Mouse (Mus musculus): ENCODE data around the gene Gm11444. TPM values are rescaled to one million over a fixed set of nuclear protein-coding genes. Genes with fewer than 3 reads are reported as not detected.
A peak's percentile ranks its signal among the peaks of the same experiment; 100 is the strongest.

Gene Gm11444
- polyA plus RNA-seq, 1 experiment = not detected

- 81% methylated on average over 9 of the region's 9 CpGs for WGBS
- no peak overlapping the region for H3K4me3 ChIP-seq (ENCODE audit: insufficient read depth, low read depth, low read length)
- 0 out of 2 replicates have a peak, but pooled peaks cover 9% of the 10 kb centered on the region for H3K4me1 ChIP-seq (ENCODE audit: control insufficient read depth, insufficient read depth, low read length)
- TF ChIP-seq POLR2A (IDR thresholded peaks at IDR 0.05; ENCODE audit: insufficient read depth, low read depth, low read length) (no peak), CTCF (IDR thresholded peaks at IDR 0.05; ENCODE audit: insufficient read depth, low read depth, low read length) (no peak)
- no peak overlapping the region for H3K27ac ChIP-seq (ENCODE audit: insufficient read depth, low read depth, low read length)
Measured at GRCm38 (mm10) chr11:85827342-85827741, 22.8 kb downstream of the Gm11444 start.

DNA sequence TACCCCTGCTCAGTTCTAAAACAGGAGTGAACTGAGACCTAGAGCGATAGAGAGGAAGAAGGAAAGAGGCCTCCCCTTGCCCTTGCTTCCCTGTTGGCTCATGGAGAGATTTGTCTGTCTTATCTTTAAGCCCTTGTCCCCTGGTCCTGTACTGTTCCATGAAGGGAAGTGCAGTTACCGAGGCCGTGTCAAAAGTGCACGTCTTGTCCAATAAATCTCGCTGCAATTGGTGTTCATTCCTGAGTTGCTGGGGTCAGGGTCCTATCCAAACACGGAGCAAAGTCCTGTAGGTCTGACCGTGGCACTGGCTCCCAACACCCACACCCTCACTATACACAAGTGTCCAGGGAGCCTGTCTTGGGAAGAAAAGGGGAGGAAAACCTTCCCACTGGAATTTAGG, 24.3 kb downstream of the Gm11444 start:
- 94% methylated on average over 7 of the region's 7 CpGs for WGBS
- Histone ChIP-seq H3K4me3 (ENCODE audit: insufficient read depth, low read depth, low read length) (no peak overlapping the region), H3K27ac (ENCODE audit: insufficient read depth, low read depth, low read length) (no peak overlapping the region), H3K4me1 (ENCODE audit: control insufficient read depth, insufficient read depth, low read length) (0 out of 2 replicates have a peak, but pooled peaks cover 6% of the 10 kb centered on the region)
- TF ChIP-seq POLR2A (IDR thresholded peaks at IDR 0.05; ENCODE audit: insufficient read depth, low read depth, low read length) (no peak), CTCF (IDR thresholded peaks at IDR 0.05; ENCODE audit: insufficient read depth, low read depth, low read length) (no peak)

- Histone ChIP-seq H3K4me3 (ENCODE audit: insufficient read depth, low read depth, low read length) (no peak overlapping the region), H3K4me1 (ENCODE audit: control insufficient read depth, insufficient read depth, low read length) (0 out of 2 replicates have a peak, but pooled peaks cover 4% of the 10 kb centered on the region), H3K27ac (ENCODE audit: insufficient read depth, low read depth, low read length) (no peak overlapping the region)
- WGBS = 92% methylated on average over 10 of the region's 10 CpGs
- TF ChIP-seq POLR2A (IDR thresholded peaks at IDR 0.05; ENCODE audit: insufficient read depth, low read depth, low read length) (no peak), CTCF (IDR thresholded peaks at IDR 0.05; ENCODE audit: insufficient read depth, low read depth, low read length) (no peak)
Measured at GRCm38 (mm10) chr11:85825031-85825430, 25.1 kb downstream of the Gm11444 start.

DNA sequence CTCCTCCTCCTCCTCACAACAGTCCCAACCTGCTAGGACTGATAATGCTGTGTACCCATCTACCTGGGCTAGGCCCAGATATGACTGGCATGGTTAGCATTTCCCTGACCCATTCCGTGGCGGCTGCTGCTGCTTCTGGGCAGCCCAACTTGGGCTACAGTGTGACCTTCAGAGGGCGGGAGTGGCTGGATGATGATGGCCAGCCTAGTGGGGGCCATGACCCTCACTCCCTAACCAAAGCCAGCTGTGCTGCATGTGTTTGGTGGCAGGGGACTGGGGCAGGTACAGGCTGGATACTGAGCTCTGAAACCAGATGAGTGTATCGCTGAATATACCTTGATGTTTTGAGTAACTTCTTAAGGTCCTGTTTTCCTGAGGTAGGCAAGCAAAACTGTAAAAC, 26.3 kb downstream of the Gm11444 start:
- WGBS = 97% methylated on average over 4 of the region's 4 CpGs
- H3K27ac ChIP-seq (ENCODE audit: insufficient read depth, low read depth, low read length) = no peak overlapping the region
- TF ChIP-seq CTCF (IDR thresholded peaks at IDR 0.05; ENCODE audit: insufficient read depth, low read depth, low read length) (no peak), POLR2A (IDR thresholded peaks at IDR 0.05; ENCODE audit: insufficient read depth, low read depth, low read length) (no peak)

GRCm38 (mm10) chr11:85823181-85823580, 27.0 kb downstream of the Gm11444 start:
- WGBS = 35% methylated on average over 6 of the region's 6 CpGs

More for the DNA sequence above, 26.3 kb downstream of the Gm11444 start:
- Histone ChIP-seq H3K4me1 (ENCODE audit: control insufficient read depth, insufficient read depth, low read length) (no peaks in the 10 kb centered on the region), H3K4me3 (ENCODE audit: insufficient read depth, low read depth, low read length) (no peak overlapping the region)

GRCm38 (mm10) chr11:85821659-85822058, 28.5 kb downstream of the Gm11444 start:
- WGBS = 95% methylated on average over 9 of the region's 9 CpGs
- Histone ChIP-seq H3K4me3 (ENCODE audit: insufficient read depth, low read depth, low read length) (no peak overlapping the region), H3K27ac (ENCODE audit: insufficient read depth, low read depth, low read length) (no peak overlapping the region), H3K4me1 (ENCODE audit: control insufficient read depth, insufficient read depth, low read length) (no peaks in the 10 kb centered on the region)
- TF ChIP-seq POLR2A (IDR thresholded peaks at IDR 0.05; ENCODE audit: insufficient read depth, low read depth, low read length) (no peak), CTCF (IDR thresholded peaks at IDR 0.05; ENCODE audit: insufficient read depth, low read depth, low read length) (no peak)

More at GRCm38 (mm10) chr11:85823181-85823580, 27.0 kb downstream of the Gm11444 start:
- no peak overlapping the region for H3K4me3 ChIP-seq (ENCODE audit: insufficient read depth, low read depth, low read length)
- no peaks in the 10 kb centered on the region for H3K4me1 ChIP-seq (ENCODE audit: control insufficient read depth, insufficient read depth, low read length)
- no peak overlapping the region for H3K27ac ChIP-seq (ENCODE audit: insufficient read depth, low read depth, low read length)
- TF ChIP-seq POLR2A (IDR thresholded peaks at IDR 0.05; ENCODE audit: insufficient read depth, low read depth, low read length) (no peak), CTCF (IDR thresholded peaks at IDR 0.05; ENCODE audit: insufficient read depth, low read depth, low read length) (peak; percentile 80)

GRCm38 (mm10) chr11:85820959-85821358, 29.2 kb downstream of the Gm11444 start:
- Histone ChIP-seq H3K4me1 (ENCODE audit: control insufficient read depth, insufficient read depth, low read length) (no peaks in the 10 kb centered on the region), H3K4me3 (ENCODE audit: insufficient read depth, low read depth, low read length) (no peak overlapping the region), H3K27ac (ENCODE audit: insufficient read depth, low read depth, low read length) (no peak overlapping the region)
- WGBS = 96% methylated on average over 3 of the region's 3 CpGs
- TF ChIP-seq POLR2A (IDR thresholded peaks at IDR 0.05; ENCODE audit: insufficient read depth, low read depth, low read length) (no peak), CTCF (IDR thresholded peaks at IDR 0.05; ENCODE audit: insufficient read depth, low read depth, low read length) (no peak)

DNA sequence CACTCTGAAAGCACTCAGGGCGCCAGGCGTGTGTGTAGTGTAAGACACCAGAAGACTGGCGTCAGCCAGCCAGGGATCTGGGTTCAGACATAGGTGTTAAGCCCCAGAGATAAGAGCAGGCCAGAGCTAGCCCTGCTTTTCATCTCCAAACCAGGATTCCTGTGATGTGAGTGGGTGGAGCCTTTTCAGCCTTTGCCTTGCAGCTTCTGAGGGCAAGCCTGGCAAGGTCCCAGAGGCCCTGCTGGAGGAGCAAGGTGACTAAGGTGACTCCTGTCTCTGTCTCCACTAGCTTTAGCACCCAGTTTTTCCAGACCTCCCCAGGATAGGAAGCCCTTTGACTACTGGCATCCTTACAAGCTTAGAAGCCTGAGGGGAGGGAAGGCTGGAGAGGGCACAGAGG, 31.7 kb downstream of the Gm11444 start:
- TF ChIP-seq POLR2A (IDR thresholded peaks at IDR 0.05; ENCODE audit: insufficient read depth, low read depth, low read length) = no peak
- no peak for TF ChIP-seq CTCF (IDR thresholded peaks at IDR 0.05; ENCODE audit: insufficient read depth, low read depth, low read length)
- WGBS = 95% methylated on average over 3 of the region's 3 CpGs
- Histone ChIP-seq H3K4me1 (ENCODE audit: control insufficient read depth, insufficient read depth, low read length) (no peaks in the 10 kb centered on the region), H3K4me3 (ENCODE audit: insufficient read depth, low read depth, low read length) (no peak overlapping the region), H3K27ac (ENCODE audit: insufficient read depth, low read depth, low read length) (no peak overlapping the region)

GRCm38 (mm10) chr11:85816471-85816870, 33.7 kb downstream of the Gm11444 start:
- TF ChIP-seq POLR2A (IDR thresholded peaks at IDR 0.05; ENCODE audit: insufficient read depth, low read depth, low read length) = no peak
- TF ChIP-seq CTCF (IDR thresholded peaks at IDR 0.05; ENCODE audit: insufficient read depth, low read depth, low read length) = no peak
- H3K4me3 ChIP-seq (ENCODE audit: insufficient read depth, low read depth, low read length) = no peak overlapping the region
- no peak overlapping the region for H3K27ac ChIP-seq (ENCODE audit: insufficient read depth, low read depth, low read length)
- 96% methylated on average over 5 of the region's 5 CpGs for WGBS
- H3K4me1 ChIP-seq (ENCODE audit: control insufficient read depth, insufficient read depth, low read length) = no peaks in the 10 kb centered on the region

- WGBS = 66% methylated on average over 4 of the region's 4 CpGs
- H3K4me1 ChIP-seq (ENCODE audit: control insufficient read depth, insufficient read depth, low read length) = no peaks in the 10 kb centered on the region
- no peak overlapping the region for H3K27ac ChIP-seq (ENCODE audit: insufficient read depth, low read depth, low read length)
- no peak overlapping the region for H3K4me3 ChIP-seq (ENCODE audit: insufficient read depth, low read depth, low read length)
- TF ChIP-seq CTCF (IDR thresholded peaks at IDR 0.05; ENCODE audit: insufficient read depth, low read depth, low read length) (no peak), POLR2A (IDR thresholded peaks at IDR 0.05; ENCODE audit: insufficient read depth, low read depth, low read length) (no peak)
Measured at GRCm38 (mm10) chr11:85814678-85815077, 35.5 kb downstream of the Gm11444 start.

All from olfactory bulb, adult 2 months (tissue).